Mouse (Mus musculus) E14TG2a.4 (cell line): ENCODE results near the gene Prrx2.
A peak's percentile ranks its signal among the peaks of the same experiment; 100 is the strongest.

ENCODE experiments used
- H3K27me3 ChIP-seq: 2 replicates; pipeline ENCODE4 v1.6.1; 2014; ENCODE audit warnings: low read length, control low read depth; ENCODE audit not compliant: insufficient read depth
- H3K36me3 ChIP-seq: 2 replicates; pipeline ENCODE4 v1.6.1; 2014; ENCODE audit warnings: low read length, control low read depth; ENCODE audit not compliant: insufficient read depth
- H3K4me1 ChIP-seq: replicated peaks from 2 replicates; pipeline ENCODE4 v1.6.1; 2014; ENCODE audit warnings: low read depth, low read length, control low read depth
- H3K4me3 ChIP-seq: replicated peaks from 2 replicates; pipeline ENCODE4 v1.5.1; 2014; ENCODE audit warnings: mild to moderate bottlenecking, low read length
- H3K9me3 ChIP-seq: 2 replicates; pipeline ENCODE4 v1.6.1; 2014; ENCODE audit warnings: low read length, control low read depth
- CTCF ChIP-seq: conservative IDR thresholded peaks from 2 replicates; pipeline ENCODE4 v1.5.1; 2014; ENCODE audit warnings: low read length
- NANOG ChIP-seq: IDR thresholded peaks from 2 replicates; pipeline ENCODE4 v1.6.1; 2014; ENCODE audit warnings: borderline replicate concordance, low read length, mixed read lengths
- POU5F1 ChIP-seq: IDR thresholded peaks from 2 replicates; pipeline ENCODE4 v1.6.1; 2014; ENCODE audit warnings: low read length, borderline replicate concordance

Gene Prrx2

DNA sequence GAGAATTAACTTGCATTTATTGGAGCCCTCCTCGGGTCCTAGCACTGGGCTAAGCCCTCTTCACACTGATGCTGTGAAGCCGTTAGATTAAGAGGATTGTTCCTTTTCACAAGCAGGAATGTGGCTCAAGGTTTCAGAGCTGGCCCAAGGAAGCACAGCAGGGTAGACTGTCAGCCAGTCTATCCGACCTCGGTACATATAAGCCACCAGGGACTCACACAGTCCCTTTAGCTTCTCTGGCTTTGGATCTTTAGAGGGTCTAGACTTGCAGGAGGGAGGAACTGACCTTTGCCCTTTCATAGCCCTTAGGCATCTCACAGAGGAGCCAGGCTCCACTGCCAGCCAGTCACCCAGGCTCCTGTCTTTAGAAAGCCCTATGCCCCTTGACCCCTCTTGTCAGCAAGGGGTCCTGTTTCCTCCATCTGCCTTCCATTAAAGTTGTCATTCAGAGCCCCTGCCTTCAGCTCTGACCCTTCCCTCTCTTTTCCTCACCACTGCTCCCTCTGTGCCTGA, 4.4 kb upstream of the Prrx2 start, which contains the start of gene Asb6:
Gene Asb6 (minus strand): TSS at position 51 of the 513 bp plus-strand sequence.
- Histone ChIP-seq H3K9me3 (no peaks in the 10 kb centered on the region), H3K4me3 (no peak within 1 kb of the TSS), H3K36me3 (peaks cover 18% of the 10 kb centered on the region), H3K27me3 (0 out of 2 replicates have a peak, but pooled peaks cover 8% of the 10 kb centered on the region), H3K4me1 (peaks cover 49% of the 10 kb centered on the region)
- TF ChIP-seq CTCF (no peak), POU5F1 (no peak), NANOG (no peak)

DNA sequence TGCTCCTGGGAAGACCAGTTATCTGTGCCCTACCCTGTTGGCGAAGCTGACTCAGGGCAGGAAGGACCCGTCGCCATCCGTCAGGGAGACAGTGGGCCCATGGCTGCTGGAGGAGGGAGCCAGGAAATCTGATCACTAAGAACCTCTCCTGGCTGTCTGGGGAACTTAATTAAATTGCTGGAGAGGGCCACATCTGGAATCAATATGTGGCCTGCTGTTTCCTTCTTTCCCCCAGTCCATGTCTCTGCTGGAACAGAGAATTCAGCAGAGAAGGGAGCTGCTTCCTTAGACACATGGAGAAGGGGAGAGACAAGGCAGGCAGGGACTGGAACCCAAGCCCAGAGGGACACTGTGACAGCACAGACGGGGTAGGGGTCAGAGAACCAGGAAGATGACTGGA, 1.1 kb upstream of the Prrx2 start:
- no peaks in the 10 kb centered on the region for H3K36me3 ChIP-seq
- H3K4me3 ChIP-seq: no peak overlapping the region
- TF ChIP-seq CTCF: no peak

DNA sequence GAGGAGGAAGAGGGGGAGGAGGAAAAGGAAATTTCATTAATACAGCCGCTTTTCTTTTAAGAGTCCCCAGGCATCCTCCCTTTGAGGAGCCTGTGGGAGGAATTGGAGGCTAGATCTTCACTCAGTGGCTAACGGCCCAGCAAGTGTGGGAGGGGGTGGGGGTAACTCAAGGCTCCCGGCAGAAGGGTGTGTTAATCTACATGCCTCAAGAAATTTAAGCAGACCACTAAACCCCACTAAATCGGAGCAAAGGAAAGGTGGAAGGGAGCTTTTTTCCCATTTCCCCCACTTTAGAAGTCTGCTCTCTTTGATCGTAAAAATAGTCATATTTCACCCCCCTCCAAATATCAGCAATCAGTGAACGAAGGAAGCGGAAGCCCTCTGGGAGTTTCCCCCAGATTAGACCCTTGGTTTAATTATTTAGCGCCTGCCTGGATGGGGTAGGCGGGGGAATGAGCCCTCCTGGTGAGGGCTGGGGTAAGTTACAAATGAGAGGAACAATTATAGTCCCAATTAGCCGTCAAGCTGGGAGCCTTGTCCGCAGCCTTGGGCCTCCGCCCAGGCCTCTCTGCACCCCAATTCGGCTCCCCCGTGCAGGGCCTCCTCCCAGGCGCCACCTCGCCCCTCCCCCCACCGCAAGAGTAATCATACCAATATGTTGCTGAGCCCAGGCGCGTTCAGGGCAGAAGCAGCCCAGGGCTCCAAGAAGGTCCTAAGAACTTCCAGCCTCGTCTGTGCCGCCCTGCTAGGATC, 1.6 kb downstream of the Prrx2 start:
- Histone ChIP-seq H3K4me3 (peak overlapping the region; percentile 24; the same call in 1 of the 2 replicates), H3K36me3 (no peaks in the 10 kb centered on the region), H3K4me1 (peaks cover 33% of the 10 kb centered on the region), H3K9me3 (no peaks in the 10 kb centered on the region), H3K27me3 (peaks cover 39% of the 10 kb centered on the region)
- TF ChIP-seq CTCF (no peak), POU5F1 (no peak), NANOG (0 out of 2 replicates have a peak, but pooled peaks have one; percentile 31)

More for the DNA sequence above, 1.1 kb upstream of the Prrx2 start:
- Histone ChIP-seq H3K27me3 (peaks cover 33% of the 10 kb centered on the region), H3K9me3 (no peaks in the 10 kb centered on the region), H3K4me1 (peaks cover 46% of the 10 kb centered on the region)

DNA sequence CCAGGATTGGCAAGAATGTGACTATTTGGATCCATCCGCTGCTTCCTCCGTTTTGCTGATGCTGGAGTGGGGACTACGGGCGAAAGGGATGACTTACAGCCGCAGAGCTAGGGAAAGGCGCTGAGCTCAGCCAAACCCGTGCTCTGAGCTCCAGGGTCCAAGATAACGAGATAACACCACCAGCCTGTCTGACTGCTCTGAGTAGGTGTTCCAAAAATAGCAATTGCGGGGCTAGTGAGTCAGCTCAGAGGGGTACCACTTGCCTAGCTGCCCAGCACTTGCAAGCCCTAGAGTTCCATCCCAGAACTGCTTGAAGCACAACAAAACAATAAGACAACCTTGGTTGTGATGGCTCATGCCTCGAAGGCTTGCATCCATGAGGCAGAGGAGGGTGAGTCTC, 7.8 kb downstream of the Prrx2 start:
- H3K27me3 ChIP-seq: peaks cover 64% of the 10 kb centered on the region
- TF ChIP-seq CTCF (no peak), POU5F1 (no peak), NANOG (no peak)
- H3K9me3 ChIP-seq: no peaks in the 10 kb centered on the region
- H3K4me3 ChIP-seq: no peak overlapping the region
- H3K36me3 ChIP-seq: no peaks in the 10 kb centered on the region
- peaks cover 35% of the 10 kb centered on the region for H3K4me1 ChIP-seq

DNA sequence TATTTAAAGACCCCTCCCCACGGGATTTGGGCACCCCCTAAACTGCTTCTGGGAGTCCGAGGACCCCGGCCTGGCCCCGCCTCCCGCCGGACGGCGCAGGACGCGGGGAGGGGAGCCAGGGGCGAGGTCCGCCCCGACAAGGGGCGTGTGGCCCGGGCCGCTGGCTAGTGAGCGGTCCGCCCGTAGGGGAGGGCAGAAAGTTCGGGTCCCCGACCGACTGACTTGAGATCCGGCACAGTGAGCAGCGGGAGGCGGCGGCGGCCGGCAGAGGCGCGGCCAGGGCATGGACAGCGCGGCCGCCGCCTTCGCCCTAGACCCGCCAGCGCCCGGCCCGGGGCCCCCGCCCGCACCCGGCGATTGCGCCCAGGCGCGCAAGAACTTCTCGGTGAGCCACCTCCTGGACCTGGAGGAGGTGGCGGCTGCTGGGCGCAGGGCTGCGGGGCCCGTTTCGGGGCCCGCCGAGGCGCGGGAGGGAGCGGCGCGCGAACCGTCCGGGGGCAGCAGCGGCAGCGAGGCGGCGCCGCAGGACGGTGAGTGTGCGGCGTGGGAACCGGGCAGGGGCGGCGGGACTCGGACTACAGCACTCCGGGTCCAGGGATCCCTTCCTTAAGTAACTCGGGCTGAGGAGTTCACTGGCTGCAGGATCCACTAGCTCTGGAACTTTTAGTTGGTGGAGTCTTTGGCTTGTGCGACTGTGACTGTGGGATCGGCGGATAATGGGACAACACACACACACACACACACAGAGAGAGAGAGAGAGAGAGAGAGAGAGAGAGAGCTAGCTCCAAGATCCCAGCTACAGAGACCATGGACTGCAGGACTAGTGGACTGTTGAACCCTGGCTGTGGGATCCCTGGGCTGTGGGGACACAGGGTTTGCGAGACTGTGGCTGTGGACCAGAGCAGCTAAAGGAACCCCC, 10.6 kb downstream of the Prrx2 start:
- Histone ChIP-seq H3K4me3 (peak overlapping the region; percentile 82), H3K36me3 (no peaks in the 10 kb centered on the region), H3K4me1 (peaks cover 38% of the 10 kb centered on the region), H3K9me3 (no peaks in the 10 kb centered on the region), H3K27me3 (peaks cover 67% of the 10 kb centered on the region)
- TF ChIP-seq CTCF (no peak), POU5F1 (no peak), NANOG (no peak)

DNA sequence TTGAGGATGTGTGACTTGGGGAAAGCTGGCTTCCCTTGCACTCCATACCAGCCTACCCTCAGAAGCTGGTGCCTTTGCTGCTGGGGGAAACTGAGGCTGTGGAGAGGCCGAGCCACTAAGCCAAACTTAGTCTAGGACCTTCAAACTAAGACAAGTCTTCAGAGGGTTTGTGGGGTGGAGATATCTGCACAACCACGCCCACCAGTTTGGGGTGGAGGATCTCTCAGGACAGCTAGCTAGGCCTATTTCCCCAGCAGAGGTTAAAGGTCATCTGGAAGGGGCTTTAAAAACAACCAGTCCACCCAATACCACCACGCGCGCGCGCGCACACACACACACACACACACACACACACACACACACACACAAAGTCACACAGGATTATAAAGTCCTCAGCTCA, 11.5 kb downstream of the Prrx2 start:
- Histone ChIP-seq H3K27me3 (peaks cover 74% of the 10 kb centered on the region), H3K9me3 (no peaks in the 10 kb centered on the region), H3K4me1 (peaks cover 46% of the 10 kb centered on the region), H3K36me3 (no peaks in the 10 kb centered on the region), H3K4me3 (peak overlapping the region; percentile 82)
- TF ChIP-seq NANOG: no peak
- TF ChIP-seq CTCF: no peak
- TF ChIP-seq POU5F1: no peak

DNA sequence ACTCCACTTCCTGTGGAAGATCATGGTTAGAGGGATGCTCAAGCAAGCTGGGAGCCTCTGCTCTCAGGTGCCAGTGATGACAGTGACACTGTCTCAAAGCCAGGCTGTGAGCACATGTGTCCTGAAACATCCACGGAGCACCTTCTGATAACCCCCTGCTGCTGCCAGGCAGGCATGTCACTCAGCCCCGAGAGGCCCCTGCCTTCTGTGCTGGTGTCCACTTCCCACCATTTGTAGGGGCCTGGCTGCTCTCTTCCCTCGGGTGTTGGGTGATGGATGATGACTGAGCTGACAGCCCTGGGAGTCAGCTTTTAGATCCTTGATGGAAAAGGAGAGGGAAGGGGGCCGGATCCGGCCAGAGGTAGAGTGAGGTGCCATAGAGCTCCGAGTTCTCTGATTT, 12.0 kb downstream of the Prrx2 start:
- peaks cover 75% of the 10 kb centered on the region for H3K27me3 ChIP-seq
- no peak overlapping the region for H3K4me3 ChIP-seq
- H3K36me3 ChIP-seq: no peaks in the 10 kb centered on the region
- peaks cover 51% of the 10 kb centered on the region for H3K4me1 ChIP-seq
- no peaks in the 10 kb centered on the region for H3K9me3 ChIP-seq
- TF ChIP-seq CTCF (no peak), NANOG (no peak), POU5F1 (no peak)

DNA sequence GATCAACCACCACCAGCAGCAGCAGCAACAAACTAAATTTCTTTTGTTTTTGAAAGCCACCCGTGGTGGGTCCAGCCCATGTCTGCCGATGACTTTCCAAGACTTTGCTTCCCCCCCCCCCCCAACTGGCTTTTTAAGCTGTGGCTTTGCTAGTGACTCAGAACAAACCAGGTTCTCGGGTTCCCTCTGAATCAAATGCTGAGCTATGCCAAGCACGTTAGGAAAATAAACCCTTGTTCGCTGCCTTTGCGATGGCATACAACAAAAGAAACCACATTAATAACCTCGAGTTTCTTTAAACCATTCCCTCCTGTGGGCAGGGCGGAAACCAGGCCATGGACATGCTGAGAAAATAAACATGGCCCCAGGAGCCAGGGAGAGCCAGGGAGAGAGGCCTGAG, 13.4 kb downstream of the Prrx2 start:
- Histone ChIP-seq H3K4me1 (peaks cover 58% of the 10 kb centered on the region), H3K4me3 (no peak overlapping the region), H3K9me3 (no peaks in the 10 kb centered on the region), H3K27me3 (peaks cover 76% of the 10 kb centered on the region), H3K36me3 (no peaks in the 10 kb centered on the region)
- no peak for TF ChIP-seq CTCF
- no peak for TF ChIP-seq NANOG
- no peak for TF ChIP-seq POU5F1
